Mouse (Mus musculus) spleen, adult 2 months (tissue): ENCODE measurements around the gene Trmt44. TPM values are rescaled to one million over a fixed set of nuclear protein-coding genes. Genes with fewer than 3 reads are reported as not detected.

ENCODE experiments used
- DNase-seq, 2 experiments: peaks; one replicate each; pipeline versions ENCODE4 v3.0.0 to v3.0.0-alpha.2; 2012 to 2021; ENCODE audit warnings: low spot score in 2 of 2, low read depth in 1 of 2
- H3K27ac ChIP-seq: fragments of 200-500 bp; 2 replicates; pipeline ENCODE4 v1.5.1; 2012; ENCODE audit warnings: low read length, inconsistent platforms; ENCODE audit not compliant: insufficient read depth
- H3K27me3 ChIP-seq: fragments of 200-500 bp; 2 replicates; pipeline ENCODE4 v1.6.1; 2012; ENCODE audit warnings: mild to moderate bottlenecking, moderate library complexity, low read length, inconsistent platforms; ENCODE audit not compliant: control insufficient read depth, insufficient read depth
- H3K36me3 ChIP-seq: fragments of 200-500 bp; 2 replicates; pipeline ENCODE4 v1.6.1; 2012; ENCODE audit warnings: mild to moderate bottlenecking, low read length, inconsistent platforms; ENCODE audit not compliant: control insufficient read depth, insufficient read depth
- H3K4me1 ChIP-seq: fragments of 200-500 bp; 2 replicates; pipeline ENCODE4 v1.6.1; 2011; ENCODE audit warnings: inconsistent platforms; ENCODE audit not compliant: control insufficient read depth, insufficient read depth, insufficient read length
- H3K4me3 ChIP-seq: fragments of 200-500 bp; 2 replicates; pipeline ENCODE4 v1.5.1; 2011; ENCODE audit warnings: mild to moderate bottlenecking, inconsistent platforms; ENCODE audit not compliant: insufficient read depth, insufficient read length; ENCODE audit errors: extremely low read depth
- CTCF ChIP-seq: fragments of 200-500 bp; IDR thresholded peaks from 2 replicates; pipeline ENCODE4 v1.5.1; 2011; ENCODE audit warnings: mild to moderate bottlenecking, inconsistent platforms; ENCODE audit not compliant: insufficient read depth, insufficient read length, insufficient replicate concordance; ENCODE audit errors: extremely low read depth
- POLR2A ChIP-seq: fragments of 200-500 bp; IDR thresholded peaks from 2 replicates; pipeline ENCODE4 v1.6.1; 2011; ENCODE audit warnings: low read depth, low read length, inconsistent platforms
- WGBS: fragments of 180-500 bp; shearing (Covaris S2); methylation state at CpG from one replicate; pipeline ENCODE4 v1.1.7; 2018; 5-methylcytosine and 5-hydroxymethylcytosine counted together
- polyA plus RNA-seq: library from polyadenylated mRNA; depleted of rRNA; stranded (reverse); fragments of >200 nt; gene quantifications from 2 replicates; pipeline ENCODE4 v1.2.3, GENCODE M21; 2012

Trmt44 gene
- polyA plus RNA-seq, 1 experiment, result 4.8 TPM

GRCm38 (mm10) chr5:35610381-35610780, 35.5 kb upstream of the Trmt44 start:
- no peaks in the 10 kb centered on the region for H3K27me3 ChIP-seq
- DNase-seq, result no peak
- TF ChIP-seq CTCF, result no peak
- TF ChIP-seq POLR2A, result no peak
- no peak overlapping the region for H3K27ac ChIP-seq
- peaks cover 43% of the 10 kb centered on the region for H3K36me3 ChIP-seq
- H3K4me1 ChIP-seq, result no peaks in the 10 kb centered on the region
- 86% methylated on average over 7 of the region's 7 CpGs for WGBS
- no peak overlapping the region for H3K4me3 ChIP-seq

- no peaks in the 10 kb centered on the region for H3K27me3 ChIP-seq
- 64% methylated on average over 2 of the region's 2 CpGs for WGBS
- TF ChIP-seq POLR2A (no peak), CTCF (no peak)
- H3K4me3 ChIP-seq, result no peak overlapping the region
- peaks cover 45% of the 10 kb centered on the region for H3K36me3 ChIP-seq
- no peak overlapping the region for H3K27ac ChIP-seq
- DNase-seq, result no peak
- H3K4me1 ChIP-seq, result no peaks in the 10 kb centered on the region
Measured at GRCm38 (mm10) chr5:35609971-35610370, 35.1 kb upstream of the Trmt44 start.

- no peak overlapping the region for H3K4me3 ChIP-seq
- no peaks in the 10 kb centered on the region for H3K27me3 ChIP-seq
- WGBS, result 62% methylated on average over 12 of the region's 12 CpGs
- no peak for TF ChIP-seq CTCF
- no peak for TF ChIP-seq POLR2A
- H3K27ac ChIP-seq, result no peak overlapping the region
- H3K4me1 ChIP-seq, result no peaks in the 10 kb centered on the region
- DNase-seq, result no peak
- H3K36me3 ChIP-seq, result peaks cover 47% of the 10 kb centered on the region
Measured at GRCm38 (mm10) chr5:35609381-35609780, 34.5 kb upstream of the Trmt44 start.

GRCm38 (mm10) chr5:35608559-35608958, 33.7 kb upstream of the Trmt44 start:
- peaks cover 48% of the 10 kb centered on the region for H3K36me3 ChIP-seq
- H3K27me3 ChIP-seq, result no peaks in the 10 kb centered on the region
- H3K27ac ChIP-seq, result no peak overlapping the region
- no peak for DNase-seq
- H3K4me3 ChIP-seq, result no peak overlapping the region
- H3K4me1 ChIP-seq, result no peaks in the 10 kb centered on the region
- 79% methylated on average over 5 of the region's 5 CpGs for WGBS
- TF ChIP-seq POLR2A (no peak), CTCF (no peak)

GRCm38 (mm10) chr5:35607784-35608183, 32.9 kb upstream of the Trmt44 start:
- no peak overlapping the region for H3K27ac ChIP-seq
- WGBS, result 82% methylated on average over 7 of the region's 7 CpGs
- no peak overlapping the region for H3K4me3 ChIP-seq
- no peaks in the 10 kb centered on the region for H3K4me1 ChIP-seq
- H3K36me3 ChIP-seq, result peaks cover 52% of the 10 kb centered on the region
- no peaks in the 10 kb centered on the region for H3K27me3 ChIP-seq
- TF ChIP-seq CTCF (no peak), POLR2A (no peak)
- no peak for DNase-seq

- Histone ChIP-seq H3K27ac (no peak overlapping the region), H3K4me3 (no peak overlapping the region), H3K27me3 (no peaks in the 10 kb centered on the region), H3K4me1 (no peaks in the 10 kb centered on the region), H3K36me3 (peaks cover 58% of the 10 kb centered on the region)
- TF ChIP-seq CTCF (no peak), POLR2A (no peak)
- 95% methylated on average over 7 of the region's 7 CpGs for WGBS
- no peak for DNase-seq
Measured at GRCm38 (mm10) chr5:35606800-35607199, 31.9 kb upstream of the Trmt44 start.

- no peak overlapping the region for H3K4me3 ChIP-seq
- H3K27me3 ChIP-seq, result no peaks in the 10 kb centered on the region
- H3K4me1 ChIP-seq, result no peaks in the 10 kb centered on the region
- no peak for DNase-seq
- H3K27ac ChIP-seq, result no peak overlapping the region
- peaks cover 60% of the 10 kb centered on the region for H3K36me3 ChIP-seq
- WGBS, result 85% methylated on average over 7 of the region's 7 CpGs
- no peak for TF ChIP-seq POLR2A
- no peak for TF ChIP-seq CTCF
Measured at GRCm38 (mm10) chr5:35605355-35605754, 30.5 kb upstream of the Trmt44 start.
